Mouse (Mus musculus) CH12.LX (cell line): ENCODE measurements around the gene B3gat3. TPM values are rescaled to one million over a fixed set of nuclear protein-coding genes. Genes with fewer than 3 reads are reported as not detected.
A peak's percentile ranks its signal among the peaks of the same experiment; 100 is the strongest.

Source experiments
- DNase-seq: peaks from one replicate; pipeline ENCODE4 v3.0.0-alpha.2; 2013; ENCODE audit errors: extremely low read depth
- H3K27ac ChIP-seq: 2 replicates; pipeline ENCODE4 v1.5.1; 2012; ENCODE audit warnings: low read depth, mild to moderate bottlenecking, control low read depth, moderate library complexity; ENCODE audit not compliant: insufficient read depth
- H3K27me3 ChIP-seq: replicated peaks from 2 replicates; pipeline ENCODE3; 2012; ENCODE audit warnings: inconsistent platforms
- H3K36me3 ChIP-seq, 2 experiments: replicated peaks in 1 of 2; 2 replicates each; pipeline versions ENCODE3 to v1.6.1; 2012; ENCODE audit warnings: inconsistent platforms in 1 of 2, low read length in 1 of 2, mild to moderate bottlenecking in 1 of 2, mixed read lengths in 1 of 2, moderate library complexity in 1 of 2; ENCODE audit not compliant: control insufficient read depth in 1 of 2, insufficient read depth in 1 of 2
- H3K4me1 ChIP-seq, 2 experiments: 2 replicates each; pipeline ENCODE4 v1.6.1; 2012; ENCODE audit warnings: inconsistent platforms in 1 of 2, moderate library complexity in 1 of 2; ENCODE audit not compliant: insufficient read depth in 2 of 2, control insufficient read depth in 1 of 2
- H3K4me2 ChIP-seq: 2 replicates; pipeline ENCODE4 v1.6.1; 2012; ENCODE audit warnings: low read depth, mild to moderate bottlenecking, control low read depth; ENCODE audit not compliant: poor library complexity, insufficient read depth, severe bottlenecking
- H3K4me3 ChIP-seq, 3 experiments: fragments of 150-350 bp in 1 of 3; sonication (generic) in 1 of 3; replicated peaks in 1 of 3; 2 replicates each; pipeline versions ENCODE3 to v1.5.1; 2011 to 2012; ENCODE audit warnings: low read depth in 2 of 3, low read length in 2 of 3, mild to moderate bottlenecking in 2 of 3, moderate library complexity in 2 of 3, control low read depth in 1 of 3, improper control_type of control experiment in 1 of 3, inconsistent platforms in 1 of 3, mixed read lengths in 1 of 3; ENCODE audit not compliant: poor library complexity in 1 of 3
- H3K79me2 ChIP-seq: replicated peaks from 2 replicates; pipeline ENCODE4 v1.6.1; 2012; ENCODE audit warnings: mild to moderate bottlenecking, moderate library complexity; ENCODE audit not compliant: control insufficient read depth, poor library complexity, insufficient read depth, severe bottlenecking; ENCODE audit errors: extremely low read depth
- H3K9ac ChIP-seq: 2 replicates; pipeline ENCODE4 v1.6.1; 2012; ENCODE audit warnings: low read depth, mild to moderate bottlenecking, control low read depth, moderate library complexity; ENCODE audit not compliant: insufficient read depth
- H3K9me3 ChIP-seq: replicated peaks from 2 replicates; pipeline ENCODE3; 2012; ENCODE audit warnings: low read length, inconsistent platforms, mixed read lengths
- BHLHE40 ChIP-seq: IDR thresholded peaks from 2 replicates; pipeline ENCODE4 v1.6.1; 2011; ENCODE audit warnings: mild to moderate bottlenecking, low read depth, low read length, improper control_type of control experiment
- CHD1 ChIP-seq: IDR thresholded peaks from 2 replicates; pipeline ENCODE4 v1.6.1; 2012; ENCODE audit warnings: low read depth, low read length, improper control_type of control experiment, inconsistent platforms
- CTCF ChIP-seq, 2 experiments: IDR thresholded peaks in 1 of 2; conservative IDR thresholded peaks in 1 of 2; 2 replicates each; pipeline ENCODE4 v1.5.1; 2011 to 2012; ENCODE audit warnings: low read depth in 2 of 2, low read length in 2 of 2, improper control_type of control experiment in 1 of 2, inconsistent platforms in 1 of 2, mild to moderate bottlenecking in 1 of 2, moderate library complexity in 1 of 2
- E2F4 ChIP-seq: IDR thresholded peaks from 2 replicates; pipeline ENCODE4 v1.6.1; 2011; ENCODE audit warnings: low read depth, low read length, improper control_type of control experiment; ENCODE audit not compliant: insufficient replicate concordance
- ELF1 ChIP-seq: IDR thresholded peaks from 2 replicates; pipeline ENCODE4 v1.6.1; 2014; ENCODE audit warnings: low read depth, mild to moderate bottlenecking, inconsistent platforms, low read length, improper control_type of control experiment
- HCFC1 ChIP-seq: IDR thresholded peaks from 2 replicates; pipeline ENCODE4 v1.6.1; 2012; ENCODE audit warnings: low read depth, mild to moderate bottlenecking, inconsistent platforms, low read length, improper control_type of control experiment
- IRF4 ChIP-seq: IDR thresholded peaks from 2 replicates; pipeline ENCODE4 v1.6.1; 2014; ENCODE audit warnings: low read depth, mild to moderate bottlenecking, inconsistent platforms, low read length, improper control_type of control experiment
- JUN ChIP-seq: IDR thresholded peaks from 2 replicates; pipeline ENCODE4 v1.6.1; 2011; ENCODE audit warnings: low read depth, mild to moderate bottlenecking, low read length, improper control_type of control experiment, moderate library complexity; ENCODE audit not compliant: insufficient read depth
- JUND ChIP-seq: conservative IDR thresholded peaks from 2 replicates; pipeline ENCODE4 v1.6.1; 2011; ENCODE audit warnings: low read depth, low read length, improper control_type of control experiment
- MAFK ChIP-seq: IDR thresholded peaks from 2 replicates; pipeline ENCODE4 v1.6.1; 2011; ENCODE audit warnings: low read length, improper control_type of control experiment; ENCODE audit not compliant: insufficient replicate concordance
- MAX ChIP-seq: IDR thresholded peaks from 2 replicates; pipeline ENCODE4 v1.6.1; 2011; ENCODE audit warnings: low read length, improper control_type of control experiment
- MAZ ChIP-seq: IDR thresholded peaks from 2 replicates; pipeline ENCODE4 v1.6.1; 2012; ENCODE audit warnings: low read depth, mild to moderate bottlenecking, inconsistent platforms, low read length, improper control_type of control experiment, moderate library complexity
- MXI1 ChIP-seq: IDR thresholded peaks from 2 replicates; pipeline ENCODE4 v1.6.1; 2011; ENCODE audit warnings: mild to moderate bottlenecking, low read depth, low read length, improper control_type of control experiment
- MYC ChIP-seq: IDR thresholded peaks from 2 replicates; pipeline ENCODE4 v1.6.1; 2011; ENCODE audit warnings: low read depth, mild to moderate bottlenecking, improper control_type of control experiment, low read length
- NELFE ChIP-seq: IDR thresholded peaks from 2 replicates; pipeline ENCODE4 v1.6.1; 2011; ENCODE audit warnings: low read depth, low read length, improper control_type of control experiment
- NRF1 ChIP-seq: IDR thresholded peaks from 2 replicates; pipeline ENCODE4 v1.6.1; 2014; ENCODE audit warnings: low read depth, mild to moderate bottlenecking, inconsistent platforms, low read length, improper control_type of control experiment, moderate library complexity
- PAX5 ChIP-seq: IDR thresholded peaks from 2 replicates; pipeline ENCODE4 v1.6.1; 2012; ENCODE audit warnings: low read length, inconsistent platforms, mixed read lengths
- POLR2AphosphoS2 ChIP-seq: IDR thresholded peaks from 2 replicates; pipeline ENCODE4 v1.6.1; 2011; ENCODE audit warnings: low read depth, low read length, improper control_type of control experiment
- RAD21 ChIP-seq: IDR thresholded peaks from 2 replicates; pipeline ENCODE4 v1.6.1; 2011; ENCODE audit warnings: low read depth, mild to moderate bottlenecking, low read length, improper control_type of control experiment, moderate library complexity
- SIN3A ChIP-seq: IDR thresholded peaks from 2 replicates; pipeline ENCODE4 v1.6.1; 2012; ENCODE audit warnings: low read length, improper control_type of control experiment, inconsistent platforms
- SMC3 ChIP-seq: IDR thresholded peaks from 2 replicates; pipeline ENCODE4 v1.6.1; 2011; ENCODE audit warnings: low read depth, low read length, improper control_type of control experiment
- UBTF ChIP-seq: IDR thresholded peaks from 2 replicates; pipeline ENCODE4 v1.6.1; 2012; ENCODE audit warnings: low read depth, mild to moderate bottlenecking, inconsistent platforms, low read length, improper control_type of control experiment, moderate library complexity
- USF2 ChIP-seq: conservative IDR thresholded peaks from 2 replicates; pipeline ENCODE4 v1.6.1; 2011; ENCODE audit warnings: low read depth, low read length, improper control_type of control experiment
- ZC3H11A ChIP-seq: IDR thresholded peaks from 2 replicates; pipeline ENCODE4 v1.6.1; 2012; ENCODE audit warnings: low read depth, mild to moderate bottlenecking, inconsistent platforms, low read length, improper control_type of control experiment
- ZKSCAN1 ChIP-seq: IDR thresholded peaks from 2 replicates; pipeline ENCODE4 v1.6.1; 2012; ENCODE audit warnings: low read depth, inconsistent platforms, low read length, improper control_type of control experiment, borderline replicate concordance
- ZNF384 ChIP-seq: IDR thresholded peaks from 2 replicates; pipeline ENCODE4 v1.6.1; 2012; ENCODE audit warnings: low read depth, low read length, improper control_type of control experiment, inconsistent platforms
- dilution Hi-C: fragments of 300-500 bp; cut with MboI; formaldehyde crosslinking; loops from 2 replicates; pipeline ENCODE4 v1.14.3; 2020; ENCODE audit warnings: low sequenced_read_pairs; ENCODE audit not compliant: extremely low pct_unique_long_range_greater_than_20kb, extremely low pct_ligation_motif_present
- in situ Hi-C: fragments of 300-500 bp; cut with MboI; formaldehyde crosslinking; loops from 3 replicates; pipeline ENCODE4 v1.14.3; 2019; ENCODE audit warnings: low sequenced_read_pairs, low pct_ligation_motif_present, low pct_unique_long_range_greater_than_20kb, mixed read lengths
- polyA plus RNA-seq: library from polyadenylated mRNA; unstranded; fragments of >175 nt; gene quantifications from 2 replicates; pipeline ENCODE4 v1.2.1, GENCODE M21; 2012; ENCODE audit warnings: low read depth; ENCODE audit not compliant: insufficient read length
- total RNA-seq, 2 experiments: library from RNA; depleted of rRNA; stranded (reverse); fragments of 300-350 nt in 1 of 2; fragments of >200 nt in 1 of 2; gene quantifications; 2 replicates each; pipeline ENCODE4 v1.2.3; 2012 to 2014

Gene B3gat3
- total and polyA plus RNA-seq, 3 experiments, result 17.8 to 54.8 (median 33.0) TPM

- peak; percentile 57; the same call in 1 of the 2 replicates for TF ChIP-seq POLR2AphosphoS2
- TF ChIP-seq MAFK, result no peak
- TF ChIP-seq NRF1, result no peak
- no peak for TF ChIP-seq SMC3
- no peak for TF ChIP-seq USF2
- TF ChIP-seq ZKSCAN1, result no peak
- peak; percentile 71 for TF ChIP-seq MXI1
- no peak for TF ChIP-seq JUND
- no peak for TF ChIP-seq RAD21
- TF ChIP-seq ELF1, result no peak
- TF ChIP-seq BHLHE40, result peak; percentile 40; the same call in 1 of the 2 replicates
- TF ChIP-seq ZC3H11A, result no peak
- no peak for TF ChIP-seq IRF4
- no peak for TF ChIP-seq JUN
- 0 out of 2 replicates have a peak, but pooled peaks have one; percentile 3 for TF ChIP-seq MAZ
- no peak for TF ChIP-seq HCFC1
- TF ChIP-seq E2F4, result no peak
- TF ChIP-seq NELFE, result no peak
- no peak for TF ChIP-seq CTCF (conservative IDR thresholded peaks at IDR 0.05 in 1 of 2, IDR thresholded peaks at IDR 0.05 in 1 of 2; ENCODE audit: low read depth in 2 of 2, low read length in 2 of 2)
- TF ChIP-seq ZNF384, result no peak
- no peak; the same call in 1 of the 2 replicates for TF ChIP-seq SIN3A
- no peak for TF ChIP-seq CHD1
- TF ChIP-seq UBTF, result no peak
- TF ChIP-seq PAX5, result no peak
- peak; percentile 78 for TF ChIP-seq MAX
- TF ChIP-seq MYC, result peak; percentile 91
- peak overlapping the region; percentile 95 for H3K9ac ChIP-seq
- H3K4me2 ChIP-seq, result peak overlapping the region; percentile 66
- dilution Hi-C loops (no loop called here), in situ Hi-C loops (no loop called here)
- H3K27ac ChIP-seq, result peak overlapping the region; percentile 5; the same call in 1 of the 2 replicates
- H3K27me3 ChIP-seq, result no peaks in the 10 kb centered on the region
- peaks cover 0 to 32% of the 10 kb centered on the region in 2 experiments; a peak in 2 of 4 replicates for H3K4me1 ChIP-seq
- H3K9me3 ChIP-seq, result no peaks in the 10 kb centered on the region
- no peak for DNase-seq
- peaks cover 26% of the 10 kb centered on the region for H3K79me2 ChIP-seq
- H3K36me3 ChIP-seq, result peaks cover 14 to 22% of the 10 kb centered on the region in 2 experiments
- H3K4me3 ChIP-seq, result peak overlapping the region; percentile 68 to 77 (median 74)
These were observed 32.4 kb upstream of the B3gat3 start for GRCm38 (mm10) chr19:8887585-8888463.
